Mouse (Mus musculus) lung, embryonic 14.5 days (tissue): ENCODE data around the gene Cdc42se2. TPM values are rescaled to one million over a fixed set of nuclear protein-coding genes. Genes with fewer than 3 reads are reported as not detected.
A peak's percentile ranks its signal among the peaks of the same experiment; 100 is the strongest.

ENCODE experiments used
- ATAC-seq: fragments of 200-750 bp; cut with Nextera tagmentation; 2 replicates; pipeline ENCODE4 v1.8.0; 2017; ENCODE audit warnings: mild to moderate bottlenecking, moderate TSS enrichment, moderate library complexity; ENCODE audit not compliant: insufficient read depth
- DNase-seq: peaks from one replicate; pipeline ENCODE4 v3.0.0-alpha.2; 2015
- H3K27ac ChIP-seq: fragments of 300-500 bp; sonication (generic); 2 replicates; pipeline ENCODE4 v1.5.1; 2014; ENCODE audit warnings: low read depth, mild to moderate bottlenecking, moderate library complexity
- H3K27me3 ChIP-seq: fragments of 300-500 bp; sonication (generic); 2 replicates; pipeline ENCODE4 v1.6.1; 2014; ENCODE audit warnings: low read length, control low read depth; ENCODE audit not compliant: insufficient read depth
- H3K36me3 ChIP-seq: fragments of 300-500 bp; sonication (generic); 2 replicates; pipeline ENCODE4 v1.6.1; 2014; ENCODE audit warnings: control low read depth; ENCODE audit not compliant: insufficient read depth
- H3K4me1 ChIP-seq: fragments of 300-500 bp; sonication (generic); 2 replicates; pipeline ENCODE4 v1.6.1; 2014; ENCODE audit warnings: antibody characterized with exemption, control low read depth; ENCODE audit not compliant: insufficient read depth
- H3K4me2 ChIP-seq: fragments of 300-500 bp; sonication (generic); 2 replicates; pipeline ENCODE4 v1.6.1; 2014; ENCODE audit warnings: mild to moderate bottlenecking
- H3K4me3 ChIP-seq: fragments of 300-500 bp; sonication (generic); 2 replicates; pipeline ENCODE4 v1.5.1; 2014; ENCODE audit warnings: low read depth, low read length
- H3K9ac ChIP-seq: fragments of 300-500 bp; sonication (generic); 2 replicates; pipeline ENCODE4 v1.6.1; 2014
- H3K9me3 ChIP-seq: fragments of 300-500 bp; sonication (generic); 2 replicates; pipeline ENCODE4 v1.6.1; 2016; ENCODE audit warnings: low read depth, low read length, control low read depth
- CTCF ChIP-seq: IDR thresholded peaks from 2 replicates; pipeline ENCODE4 v1.5.1; 2016; ENCODE audit warnings: antibody characterized with exemption, low read depth
- WGBS: fragments of 180-500 bp; shearing (Covaris S2); extraction: QIAGEN DNeasy Blood & Tissue Kit; methylation state at CpG from one replicate; pipeline ENCODE4 v1.1.7; 2014; 5-methylcytosine and 5-hydroxymethylcytosine counted together
- polyA plus RNA-seq: library from polyadenylated mRNA; unstranded; fragments of >200 nt; fragmentation: Nextera tagmentation; extraction: Ambion mirVana; gene quantifications from 2 replicates; pipeline ENCODE4 v1.2.1, GENCODE M21; 2014

Gene Cdc42se2
- 88.0 and 90.0 TPM in 2 replicates for polyA plus RNA-seq

DNA sequence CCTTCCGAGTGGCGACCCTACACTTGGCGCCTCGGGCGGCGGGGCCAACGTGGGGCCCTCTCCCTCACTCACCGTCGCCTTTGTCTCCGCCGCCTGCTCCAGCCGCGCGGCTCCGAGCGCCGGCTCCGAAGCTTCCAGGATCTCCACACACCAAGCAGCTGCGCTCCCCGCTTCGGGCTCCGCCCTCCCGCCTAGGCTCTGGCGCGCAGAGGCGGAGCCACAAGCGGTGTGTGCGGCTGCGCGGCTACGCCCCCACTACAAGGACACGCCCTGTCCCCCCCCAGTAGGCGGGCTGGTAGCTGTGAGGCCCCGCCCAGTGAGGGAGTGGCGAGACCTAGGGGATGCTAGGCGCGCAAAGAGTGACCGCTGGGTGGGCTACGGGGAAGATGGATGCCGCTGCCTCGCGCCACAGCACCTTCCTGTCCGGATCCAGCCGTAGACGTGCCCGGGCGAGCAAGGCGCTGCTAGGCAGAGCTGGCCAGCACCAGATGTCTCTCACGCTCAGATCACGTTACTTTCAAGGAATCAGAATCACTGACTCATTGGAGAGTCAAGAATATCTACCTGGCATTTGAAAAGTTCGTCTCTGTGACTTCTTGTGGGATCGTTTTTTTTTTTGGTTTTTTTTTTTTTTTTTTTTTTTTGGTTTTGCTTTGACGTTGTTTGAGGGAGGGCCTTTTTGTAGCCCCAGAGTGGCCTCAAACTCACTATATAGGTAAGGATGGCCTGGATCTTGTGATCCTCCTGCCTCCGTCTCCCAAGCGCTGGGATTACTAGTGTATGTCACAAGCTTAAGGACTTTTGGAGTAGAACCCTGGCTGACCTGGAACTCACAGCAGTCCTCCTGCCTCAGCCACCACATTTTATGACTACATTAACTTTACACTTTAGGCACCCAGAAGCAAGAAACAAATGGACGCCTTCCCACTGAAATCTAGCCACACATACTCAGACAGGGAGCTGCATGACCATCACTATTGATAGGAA is at the start of gene Cdc42se2:
Gene Cdc42se2, minus strand, starts transcription at position 188 of the 987 bp plus-strand sequence.
- Histone ChIP-seq H3K4me1 (peaks cover 8% of the 10 kb centered on the region), H3K36me3 (no peaks in the 10 kb centered on the region), H3K27me3 (no peaks in the 10 kb centered on the region), H3K9me3 (no peaks in the 10 kb centered on the region), H3K27ac (peak within 1 kb of the TSS; percentile 98), H3K4me3 (peak within 1 kb of the TSS; percentile 93), H3K4me2 (peak within 1 kb of the TSS; percentile 71), H3K9ac (peak within 1 kb of the TSS; percentile 93)
- DNase-seq (peak; percentile 99), ATAC-seq (peak; percentile 98)
- peak; percentile 47 for TF ChIP-seq CTCF
- 4% methylated on average over 54 of the region's 56 CpGs for WGBS

DNA sequence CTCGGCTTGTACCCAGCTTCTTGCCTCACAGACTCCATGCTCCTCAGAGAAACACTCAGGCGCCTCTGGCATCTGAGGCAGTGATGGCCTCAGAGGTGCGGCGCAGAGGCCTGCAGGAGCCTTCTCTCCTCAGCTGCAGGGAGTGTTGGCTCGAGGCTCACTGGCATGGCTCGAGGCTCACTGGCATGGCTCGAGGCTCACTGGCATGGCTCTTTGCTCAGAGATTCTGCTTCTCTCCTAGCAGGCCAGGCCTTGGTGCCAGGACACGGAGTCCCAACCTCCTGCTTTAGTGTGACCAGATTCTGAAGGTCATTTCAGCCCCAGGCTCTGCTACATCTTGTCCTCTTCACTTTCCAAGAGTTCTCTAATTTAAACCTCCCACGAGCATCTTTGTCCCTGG is 48.6 kb upstream of the Cdc42se2 start:
- no peak overlapping the region for H3K4me2 ChIP-seq
- DNase-seq (no peak), ATAC-seq (no peak)
- no peak for TF ChIP-seq CTCF
- H3K27ac ChIP-seq: no peak overlapping the region
- no peaks in the 10 kb centered on the region for H3K9me3 ChIP-seq
- no peak overlapping the region for H3K9ac ChIP-seq
- H3K27me3 ChIP-seq: no peaks in the 10 kb centered on the region
- no peak overlapping the region for H3K4me3 ChIP-seq
- WGBS: 67% methylated on average over 9 of the region's 9 CpGs
- H3K36me3 ChIP-seq: no peaks in the 10 kb centered on the region
- no peaks in the 10 kb centered on the region for H3K4me1 ChIP-seq

DNA sequence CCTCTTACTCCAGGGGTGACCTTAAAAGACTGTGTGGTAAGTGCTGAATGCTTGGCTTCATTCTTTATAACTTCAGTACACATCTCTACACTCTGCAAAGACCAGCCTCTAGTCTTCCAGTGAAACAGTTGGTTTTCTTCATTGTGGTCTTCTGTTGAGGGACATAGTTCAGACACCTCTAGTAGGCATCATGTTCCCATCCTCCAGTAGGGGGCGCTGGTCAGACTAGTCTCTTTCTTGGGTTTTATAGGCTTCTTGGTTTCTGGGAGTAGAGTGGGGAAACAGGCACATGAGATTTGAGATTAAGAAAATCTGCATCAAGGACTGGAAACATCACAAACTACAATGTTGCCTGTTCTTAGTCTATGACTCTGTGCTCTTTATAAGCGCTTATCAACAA is 47.1 kb upstream of the Cdc42se2 start:
- Histone ChIP-seq H3K4me2 (no peak overlapping the region), H3K4me1 (no peaks in the 10 kb centered on the region), H3K27me3 (no peaks in the 10 kb centered on the region), H3K27ac (no peak overlapping the region), H3K4me3 (no peak overlapping the region), H3K36me3 (no peaks in the 10 kb centered on the region), H3K9ac (no peak overlapping the region), H3K9me3 (no peaks in the 10 kb centered on the region)
- peak; percentile 35; the same call in 1 of the 2 replicates for TF ChIP-seq CTCF
- ATAC-seq: no peak
- no peak for DNase-seq
- 56% methylated on average over 2 of the region's 2 CpGs for WGBS

- Histone ChIP-seq H3K9me3 (no peaks in the 10 kb centered on the region), H3K9ac (no peak overlapping the region), H3K27ac (no peak overlapping the region), H3K27me3 (no peaks in the 10 kb centered on the region), H3K4me1 (no peaks in the 10 kb centered on the region), H3K36me3 (no peaks in the 10 kb centered on the region), H3K4me2 (no peak overlapping the region), H3K4me3 (no peak overlapping the region)
- ATAC-seq (no peak), DNase-seq (no peak)
- TF ChIP-seq CTCF: no peak
- 86% methylated on average over 4 of the region's 4 CpGs for WGBS
Observed at GRCm38 (mm10) chr11:54833833-54834232, 46.4 kb upstream of the Cdc42se2 start.

DNA sequence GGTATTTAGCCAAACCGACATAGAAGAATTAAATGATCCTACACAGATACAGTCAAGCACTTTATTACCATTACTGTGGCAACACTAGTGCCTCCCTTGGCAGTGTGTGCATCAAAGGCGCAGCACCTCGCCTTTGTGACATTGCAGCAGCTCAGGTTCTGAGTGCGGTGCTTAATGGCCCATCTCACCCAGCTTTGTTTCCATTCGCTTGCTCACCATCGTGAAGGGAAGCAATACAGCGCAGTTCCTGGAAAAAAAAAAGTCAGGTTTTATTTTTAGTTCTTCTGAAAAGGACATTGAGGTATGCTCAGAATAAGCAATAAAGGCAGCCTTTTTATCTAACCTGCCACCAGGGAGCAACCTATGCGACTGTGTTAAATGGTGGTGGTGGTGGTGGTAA is 39.3 kb upstream of the Cdc42se2 start:
- no peak for TF ChIP-seq CTCF
- no peak overlapping the region for H3K9ac ChIP-seq
- H3K27me3 ChIP-seq: no peaks in the 10 kb centered on the region
- 91% methylated on average over 8 of the region's 8 CpGs for WGBS
- no peak overlapping the region for H3K27ac ChIP-seq
- H3K4me3 ChIP-seq: no peak overlapping the region
- 0 out of 2 replicates have a peak, but pooled peaks cover 7% of the 10 kb centered on the region for H3K9me3 ChIP-seq
- no peaks in the 10 kb centered on the region for H3K4me1 ChIP-seq
- no peaks in the 10 kb centered on the region for H3K36me3 ChIP-seq
- no peak overlapping the region for H3K4me2 ChIP-seq
- DNase-seq (no peak), ATAC-seq (no peak)

DNA sequence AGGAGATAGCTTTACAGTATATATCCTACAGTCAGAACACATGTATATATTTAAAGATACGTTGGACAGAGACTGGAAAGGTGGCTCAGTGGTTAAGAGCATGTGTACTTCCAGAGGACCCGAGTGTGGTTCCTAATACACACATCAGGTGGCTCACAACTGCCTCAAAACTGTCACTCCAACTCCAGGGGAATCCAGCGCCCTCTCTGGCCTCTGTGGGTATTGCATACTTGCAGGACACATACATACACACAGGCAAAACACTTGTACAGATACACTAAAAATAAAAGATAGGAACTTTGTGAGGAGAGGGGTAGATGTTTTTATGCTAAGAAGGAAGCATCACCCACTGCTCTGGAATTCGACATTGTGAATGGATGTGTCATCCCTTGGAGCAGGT is 38.3 kb upstream of the Cdc42se2 start:
- Histone ChIP-seq H3K36me3 (no peaks in the 10 kb centered on the region), H3K9me3 (0 out of 2 replicates have a peak, but pooled peaks cover 7% of the 10 kb centered on the region), H3K27me3 (no peaks in the 10 kb centered on the region), H3K9ac (no peak overlapping the region), H3K4me1 (no peaks in the 10 kb centered on the region), H3K4me2 (no peak overlapping the region), H3K4me3 (no peak overlapping the region), H3K27ac (no peak overlapping the region)
- WGBS: 80% methylated on average over 4 of the region's 4 CpGs
- ATAC-seq (no peak), DNase-seq (no peak)
- TF ChIP-seq CTCF: no peak

- Histone ChIP-seq H3K9me3 (0 out of 2 replicates have a peak, but pooled peaks cover 7% of the 10 kb centered on the region), H3K9ac (no peak overlapping the region), H3K27ac (no peak overlapping the region), H3K4me3 (no peak overlapping the region), H3K27me3 (no peaks in the 10 kb centered on the region), H3K4me2 (no peak overlapping the region), H3K36me3 (no peaks in the 10 kb centered on the region), H3K4me1 (no peaks in the 10 kb centered on the region)
- WGBS: 78% methylated on average over 4 of the region's 4 CpGs
- no peak for TF ChIP-seq CTCF
- DNase-seq (no peak), ATAC-seq (no peak)
Observed at GRCm38 (mm10) chr11:54823467-54823866, 36.0 kb upstream of the Cdc42se2 start.
